17 mouse cellular contexts compared by ENCODE assay signal in genomic region chr13:62877247-62877646, GRCm38 (mm10). TPM values are rescaled to one million over a fixed set of nuclear protein-coding genes. Genes with fewer than 3 reads are reported as not detected.
DNase-seq lines count a peak whose midpoint lies in the region; ATAC-seq lines count a peak whose summit lies in the region.
"Had no signal": no experiment of that assay in that cellular context is flagged by ENCODE, and none has a peak within 500 bp of the region (broad histone marks: within the 10 kb centered on the region; RNA-seq: fewer than 3 reads in every experiment).

No protein-coding gene starts in this region.

- no peak overlapping the region for H3K27ac ChIP-seq in limb, embryonic 15.5 days
- no peak overlapping the region for H3K27ac ChIP-seq in limb, embryonic 10.5 days
- H3K27ac ChIP-seq in embryonic facial prominence, embryonic 14.5 days (replicated peaks; ENCODE audit: low read depth, low read length): no peak overlapping the region
- no peak overlapping the region for H3K27ac ChIP-seq in hindbrain, embryonic 13.5 days
- H3K27ac ChIP-seq: forebrain, embryonic 15.5 days; layer of hippocampus, adult 2 months; liver, embryonic 15.5 days; midbrain, embryonic 12.5 days had no signal

- no peaks in the 10 kb centered on the region for H3K36me3 ChIP-seq in limb, embryonic 15.5 days
- H3K36me3 ChIP-seq in limb, embryonic 10.5 days: no peaks in the 10 kb centered on the region
- H3K36me3 ChIP-seq in embryonic facial prominence, embryonic 14.5 days (ENCODE audit: control insufficient read depth, insufficient read depth, low read length): no peaks in the 10 kb centered on the region
- no peaks in the 10 kb centered on the region for H3K36me3 ChIP-seq in hindbrain, embryonic 13.5 days
- H3K36me3 ChIP-seq: forebrain, embryonic 15.5 days; liver, embryonic 15.5 days; midbrain, embryonic 12.5 days had no signal

- H3K4me1 ChIP-seq in limb, embryonic 15.5 days: no peaks in the 10 kb centered on the region
- peaks cover 13% of the 10 kb centered on the region for H3K4me1 ChIP-seq in limb, embryonic 10.5 days
- no peaks in the 10 kb centered on the region for H3K4me1 ChIP-seq in embryonic facial prominence, embryonic 14.5 days (ENCODE audit: control insufficient read depth, insufficient read depth, low read length)
- peaks cover 4% of the 10 kb centered on the region; the same call in 1 of the 2 replicates for H3K4me1 ChIP-seq in hindbrain, embryonic 13.5 days (replicated peaks)
- H3K4me1 ChIP-seq: forebrain, embryonic 15.5 days had no signal

- H3K9me3 ChIP-seq in limb, embryonic 15.5 days: no peaks in the 10 kb centered on the region
- no peaks in the 10 kb centered on the region for H3K9me3 ChIP-seq in limb, embryonic 10.5 days (replicated peaks)
- 0 out of 2 replicates have a peak, but pooled peaks cover 5% of the 10 kb centered on the region for H3K9me3 ChIP-seq in embryonic facial prominence, embryonic 14.5 days (ENCODE audit: control insufficient read depth, low read length)
- H3K9me3 ChIP-seq in hindbrain, embryonic 13.5 days: no peaks in the 10 kb centered on the region
- H3K9me3 ChIP-seq: forebrain, embryonic 15.5 days; liver, embryonic 15.5 days; midbrain, embryonic 12.5 days had no signal

- no peaks in the 10 kb centered on the region for H3K27me3 ChIP-seq in limb, embryonic 15.5 days
- H3K27me3 ChIP-seq in limb, embryonic 10.5 days (ENCODE audit: low read depth, poor library complexity, severe bottlenecking): no peaks in the 10 kb centered on the region
- H3K27me3 ChIP-seq in embryonic facial prominence, embryonic 14.5 days (replicated peaks; ENCODE audit: control insufficient read depth, insufficient read depth, low read length): no peaks in the 10 kb centered on the region
- peaks cover 7% of the 10 kb centered on the region; the same call in 1 of the 2 replicates for H3K27me3 ChIP-seq in hindbrain, embryonic 13.5 days
- H3K27me3 ChIP-seq: forebrain, embryonic 15.5 days; liver, embryonic 15.5 days; midbrain, embryonic 12.5 days had no signal

- H3K4me3 ChIP-seq in limb, embryonic 15.5 days: no peak overlapping the region
- no peak overlapping the region for H3K4me3 ChIP-seq in limb, embryonic 10.5 days
- H3K4me3 ChIP-seq in embryonic facial prominence, embryonic 14.5 days (ENCODE audit: low read depth, low read length): no peak overlapping the region
- H3K4me3 ChIP-seq in hindbrain, embryonic 13.5 days: no peak overlapping the region
- H3K4me3 ChIP-seq: forebrain, embryonic 15.5 days; layer of hippocampus, adult 2 months; liver, embryonic 15.5 days; midbrain, embryonic 12.5 days had no signal

- 15% methylated on average over 5 of the region's 5 CpGs for WGBS in limb, embryonic 15.5 days
- 11% methylated on average over 5 of the region's 5 CpGs for WGBS in limb, embryonic 10.5 days
- WGBS in embryonic facial prominence, embryonic 14.5 days: 14% methylated on average over 5 of the region's 5 CpGs
- 17% methylated on average over 5 of the region's 5 CpGs for WGBS in hindbrain, embryonic 13.5 days

- no peak overlapping the region for H3K9ac ChIP-seq in limb, embryonic 15.5 days
- no peak overlapping the region for H3K9ac ChIP-seq in embryonic facial prominence, embryonic 14.5 days (ENCODE audit: low read depth, low read length)
- H3K9ac ChIP-seq in hindbrain, embryonic 13.5 days: no peak overlapping the region
- H3K9ac ChIP-seq: forebrain, embryonic 15.5 days; liver, embryonic 15.5 days; midbrain, embryonic 12.5 days had no signal

- peak; percentile 24 for DNase-seq in adrenal gland, postnatal 10 days
- no peak for DNase-seq in adrenal gland, adult 18-20 months (ENCODE audit: low spot score in 2 of 2)
- no peak for DNase-seq in limb, embryonic 10.5 days (ENCODE audit: low spot score)
- DNase-seq in embryonic facial prominence, embryonic 14.5 days (ENCODE audit: low spot score): no peak
- peak; percentile 60 to 72 for DNase-seq in kidney, postnatal 36 days
- no peak for DNase-seq in embryo, embryonic 9.5 days (ENCODE audit: extremely low spot score)
- DNase-seq: adrenal gland, postnatal 14 days; cerebellum, postnatal 25 days; gastrocnemius, postnatal 10 days; right cerebral cortex, postnatal 4 days had no signal

- no peak overlapping the region for H3K4me2 ChIP-seq in limb, embryonic 15.5 days
- 0 out of 2 replicates have a peak overlapping the region, but pooled peaks have one; percentile 18 for H3K4me2 ChIP-seq in embryonic facial prominence, embryonic 14.5 days (ENCODE audit: low read depth, low read length)
- H3K4me2 ChIP-seq in hindbrain, embryonic 13.5 days: no peak overlapping the region
- H3K4me2 ChIP-seq: forebrain, embryonic 15.5 days; liver, embryonic 15.5 days; midbrain, embryonic 12.5 days had no signal

- peak; percentile 40; the same call in 1 of the 2 replicates for ATAC-seq in limb, embryonic 15.5 days (ENCODE audit: insufficient number of reproducible peaks, low FRiP score, low TSS enrichment, low read depth)
- peak; percentile 78; the same call in 1 of the 2 replicates for ATAC-seq in embryonic facial prominence, embryonic 14.5 days (ENCODE audit: low read depth)
- ATAC-seq in hindbrain, embryonic 13.5 days (ENCODE audit: low FRiP score): no peak
- ATAC-seq: forebrain, embryonic 15.5 days had no signal

RNA-seq across cellular contexts. Expression of gene Fbp1, which starts 10.8 kb away (rescaled TPM):
- 100 to 1,000 TPM; 112 to 337 TPM for total RNA-seq in adrenal gland, postnatal 10 days (2021)
- total RNA-seq in adrenal gland, adult 18-20 months (2021): 1 to 10 TPM; 6.7 to 7.2 TPM
- 1.4 and 1.5 TPM in 2 replicates for polyA plus RNA-seq in limb, embryonic 15.5 days (2015; fragmentation: Nextera tagmentation; extraction: Ambion mirVana)
- polyA plus RNA-seq in limb, embryonic 10.5 days (2016; fragmentation: Nextera tagmentation; extraction: Ambion mirVana): not detected in 2 replicates
- 1.2 and 2.0 TPM in 2 replicates for polyA plus RNA-seq in embryonic facial prominence, embryonic 14.5 days (2014; fragmentation: Nextera tagmentation; extraction: Ambion mirVana)
- 0.35 and 0.70 TPM in 2 replicates for polyA plus RNA-seq in hindbrain, embryonic 13.5 days (2015; fragmentation: Nextera tagmentation; extraction: Ambion mirVana)
- polyA plus RNA-seq: forebrain, embryonic 15.5 days; midbrain, embryonic 12.5 days had no signal

RNA-seq across cellular contexts. Expression of gene Fbp2, which starts 19.0 kb away (rescaled TPM):
- total RNA-seq in adrenal gland, postnatal 10 days (2021): 10 to 100 TPM in 1 of 2 experiments, 1 to 10 TPM in 1; 9.1 to 29.7 TPM
- total RNA-seq in adrenal gland, adult 18-20 months (2021): 1 to 10 TPM; 2.8 to 5.0 TPM
- 2.7 and 5.1 TPM in 2 replicates for polyA plus RNA-seq in limb, embryonic 15.5 days (2015; fragmentation: Nextera tagmentation; extraction: Ambion mirVana)
- polyA plus RNA-seq in limb, embryonic 10.5 days (2016; fragmentation: Nextera tagmentation; extraction: Ambion mirVana): 0.14 and 0.38 TPM in 2 replicates
- 3.1 and 5.4 TPM in 2 replicates for polyA plus RNA-seq in embryonic facial prominence, embryonic 14.5 days (2014; fragmentation: Nextera tagmentation; extraction: Ambion mirVana)
- polyA plus RNA-seq in hindbrain, embryonic 13.5 days (2015; fragmentation: Nextera tagmentation; extraction: Ambion mirVana): 0.14 and 0.93 TPM in 2 replicates
- total RNA-seq: layer of hippocampus, adult 2 months; left cerebral cortex, adult 8-10 months had no signal
- polyA plus RNA-seq: midbrain, embryonic 12.5 days had no signal

Comparison
In these comparisons a context has a peak if more than half of its experiments do, and no peak if none do; other contexts are left out.
1. DNase-seq: peak in adrenal gland, postnatal 10 days (single experiment) and kidney, postnatal 36 days (2 of 2); none in adrenal gland, adult 18-20 months (0 of 2), limb, embryonic 10.5 days (single experiment), embryonic facial prominence, embryonic 14.5 days (single experiment) and embryo, embryonic 9.5 days (single experiment).